Mouse (Mus musculus): ENCODE measurements around the gene Otor.

Otor gene

GRCm38 (mm10) chr2:143078198-143078851 is at the start of gene Otor:
TSS of gene Otor (plus strand) at chr2:143078473.
- WGBS, result 71% methylated on average over 8 of the region's 8 CpGs

GRCm38 (mm10) chr2:143031283-143031682 is 47.0 kb upstream of the Otor start:
- 86% methylated on average over 1 of the region's 1 CpGs for WGBS

DNA sequence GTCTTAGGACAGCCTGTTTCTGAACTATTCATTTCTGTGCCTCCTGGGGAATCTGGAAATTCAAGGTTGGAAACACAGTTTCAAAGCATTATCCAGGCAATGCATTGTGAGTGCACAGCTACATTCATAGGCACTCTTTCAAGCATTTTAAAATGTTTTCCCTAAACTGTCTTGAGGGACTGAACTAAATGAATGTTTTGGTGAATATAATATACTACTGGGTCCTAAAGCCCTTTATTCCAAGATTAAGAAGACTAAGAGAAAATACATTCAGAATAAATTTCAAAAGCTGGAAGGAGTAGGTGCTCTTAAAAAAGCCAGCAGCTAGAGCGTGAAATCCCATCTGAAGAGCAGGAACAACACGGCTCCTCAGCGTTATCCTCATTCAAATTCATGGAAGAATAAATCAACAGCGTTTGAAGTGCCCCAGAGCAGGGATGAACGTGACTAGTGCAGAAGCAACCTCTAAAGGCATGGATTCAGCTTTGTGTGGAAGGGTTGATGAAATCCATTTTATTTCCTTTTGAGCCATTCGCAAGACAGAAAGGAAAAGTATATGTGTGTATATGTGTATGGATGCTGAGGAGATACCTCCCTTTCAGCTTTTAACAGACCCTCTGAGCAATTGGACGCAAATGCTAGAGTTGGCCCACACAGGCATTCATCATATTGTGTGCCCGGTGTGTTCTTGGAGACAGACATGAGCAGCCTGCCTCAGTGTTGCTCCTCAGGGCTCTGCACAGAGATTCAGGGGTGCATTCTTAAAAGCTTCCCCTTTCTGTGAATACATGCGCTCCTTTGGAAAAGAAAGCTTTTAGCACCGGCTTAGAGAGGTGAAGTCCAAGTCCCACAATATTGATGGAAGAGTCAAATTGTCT is 45.7 kb upstream of the Otor start:
- WGBS, result 29% methylated on average over 10 of the region's 10 CpGs

DNA sequence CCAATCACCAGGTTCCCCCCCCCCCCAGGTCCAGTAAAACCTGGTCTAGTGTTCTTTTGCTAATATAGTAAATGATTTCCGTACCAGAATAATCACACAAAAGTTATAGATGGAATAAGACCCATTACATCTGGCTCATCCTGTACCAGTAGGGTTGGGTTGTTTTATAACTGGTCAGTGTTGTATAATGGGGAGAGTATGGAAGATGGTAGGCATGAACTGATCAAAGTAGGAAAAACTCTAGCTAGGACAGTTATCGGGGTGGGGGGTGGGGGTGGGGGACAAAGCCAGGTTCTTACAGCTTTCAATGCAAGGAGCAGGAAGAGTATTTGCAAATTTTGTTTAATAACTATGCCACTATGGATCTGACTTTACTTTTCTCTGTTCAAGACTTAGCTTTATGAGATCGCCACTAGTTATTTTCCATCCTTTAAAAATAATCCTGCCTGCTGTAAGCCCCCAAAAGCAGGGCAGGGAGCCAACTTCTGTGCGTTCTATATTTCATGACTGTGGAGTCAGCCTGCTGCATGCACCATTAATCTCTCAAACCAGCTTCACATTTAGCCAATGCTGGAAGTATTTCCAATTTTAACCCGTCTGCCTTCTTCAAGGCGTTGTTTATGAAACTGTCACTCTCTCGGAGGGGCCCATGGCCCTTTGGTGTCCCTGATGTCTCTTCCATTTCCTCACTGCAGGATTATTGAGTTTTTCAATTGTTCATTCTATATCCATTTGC is 43.8 kb upstream of the Otor start:
- 47% methylated on average over 7 of the region's 7 CpGs for WGBS

DNA sequence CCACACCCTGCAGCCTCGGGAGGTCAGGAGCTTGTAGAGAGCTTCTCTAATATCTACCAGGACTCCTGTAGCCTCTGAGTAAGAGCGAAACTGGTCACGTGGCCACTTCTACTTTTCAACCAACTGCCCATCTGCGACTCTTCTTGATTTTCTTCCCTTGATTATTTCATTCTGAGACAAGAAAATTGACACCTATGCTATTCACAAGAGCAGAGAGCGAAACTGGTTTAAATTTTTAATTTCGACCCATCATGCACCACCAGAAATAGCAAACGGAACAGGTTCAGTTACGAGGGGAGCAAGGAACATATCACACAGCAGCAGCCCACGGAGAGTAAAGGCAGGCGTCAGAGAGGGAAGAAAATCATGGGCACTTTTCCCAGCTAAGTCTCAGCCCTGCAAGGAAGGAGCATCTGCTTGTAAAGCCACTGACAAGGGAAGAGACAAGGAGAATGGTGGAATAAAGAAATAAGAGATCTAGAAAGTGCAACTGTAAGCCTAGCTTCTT is 43.1 kb upstream of the Otor start:
- WGBS, result 41% methylated on average over 10 of the region's 10 CpGs

GRCm38 (mm10) chr2:143041596-143041995 is 36.7 kb upstream of the Otor start:
- WGBS, result 88% methylated on average over 1 of the region's 1 CpGs

GRCm38 (mm10) chr2:143056736-143057135 is 21.5 kb upstream of the Otor start:
- WGBS, result 38% methylated on average over 5 of the region's 5 CpGs

- 27% methylated on average over 6 of the region's 6 CpGs for WGBS
Measured at GRCm38 (mm10) chr2:143062432-143062811, 15.9 kb upstream of the Otor start.

- under 1% methylated on average over 55 of the region's 55 CpGs for WGBS
Measured at GRCm38 (mm10) chr2:143062812-143063792, 15.2 kb upstream of the Otor start, which contains the start of gene Snrpb2. TSS of gene Snrpb2 (plus strand) at chr2:143063039.

DNA sequence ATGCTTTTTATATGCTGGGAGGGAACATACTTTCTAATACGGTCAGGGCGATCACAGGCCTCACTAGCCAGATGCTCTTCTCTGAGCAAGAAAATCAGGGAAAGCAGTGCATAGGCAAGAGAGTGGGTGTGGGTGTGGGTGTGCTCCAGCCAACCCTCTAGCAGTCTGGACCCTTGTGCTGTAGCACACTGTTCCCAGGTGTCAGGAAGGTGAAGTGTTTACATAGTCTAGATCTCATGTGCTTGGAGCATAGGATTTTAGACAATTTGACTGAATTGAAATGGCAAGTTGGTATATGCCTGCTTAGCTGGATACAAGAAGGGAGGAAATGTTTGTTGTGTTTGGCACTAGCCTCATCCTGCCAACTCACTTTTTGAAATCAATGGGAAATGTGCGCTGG is 12.4 kb upstream of the Otor start:
- WGBS, result 62% methylated on average over 3 of the region's 3 CpGs

DNA sequence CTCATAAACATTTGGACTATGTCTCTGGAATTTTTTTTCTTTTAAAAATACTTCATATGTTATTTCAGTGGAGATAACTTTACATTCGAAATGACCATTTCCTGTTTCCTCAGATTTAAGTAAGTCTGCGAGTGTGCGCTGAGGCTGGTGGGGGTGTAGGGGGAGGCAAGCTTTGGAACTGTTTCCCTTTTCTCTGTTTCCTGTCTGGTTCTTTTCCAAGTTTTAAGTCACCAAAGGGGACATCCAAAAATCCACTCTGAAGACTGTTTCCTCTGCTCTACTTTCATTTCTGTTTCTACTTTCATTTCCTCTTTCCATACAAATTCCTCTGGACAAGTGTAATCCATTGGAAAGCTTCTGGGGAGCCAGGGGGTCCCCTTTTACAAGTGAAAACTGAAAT is 3.4 kb downstream of the Otor start:
- WGBS, result 66% methylated on average over 3 of the region's 3 CpGs

GRCm38 (mm10) chr2:143084852-143085397 is 6.7 kb downstream of the Otor start:
- 73% methylated on average over 2 of the region's 2 CpGs for WGBS

GRCm38 (mm10) chr2:143089866-143090265 is 11.6 kb downstream of the Otor start:
- WGBS, result 88% methylated on average over 8 of the region's 8 CpGs

DNA sequence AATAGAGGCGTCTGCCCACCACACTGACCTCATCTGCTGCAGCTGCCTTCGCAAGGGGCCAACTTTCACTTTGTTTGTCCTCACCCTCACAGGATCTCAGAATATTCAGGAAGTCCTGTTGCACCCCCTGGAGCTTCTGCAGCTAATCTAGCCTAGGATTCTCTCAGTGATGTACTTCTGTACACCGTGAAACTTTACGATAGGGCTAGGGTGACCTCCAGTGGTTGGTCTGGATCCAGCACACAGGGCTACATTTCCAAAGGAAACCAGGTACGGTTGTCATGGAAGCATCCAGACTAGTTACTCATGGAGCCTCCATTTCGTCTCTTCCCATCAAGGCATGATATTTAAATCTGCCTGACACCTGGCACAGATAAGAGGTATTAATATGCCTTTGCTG is 15.5 kb downstream of the Otor start:
- 13% methylated on average over 6 of the region's 6 CpGs for WGBS

- WGBS, result 42% methylated on average over 6 of the region's 6 CpGs
Measured at GRCm38 (mm10) chr2:143094761-143095160, 16.5 kb downstream of the Otor start.

- WGBS, result 76% methylated on average over 1 of the region's 1 CpGs
Measured at GRCm38 (mm10) chr2:143097170-143097569, 18.9 kb downstream of the Otor start.

GRCm38 (mm10) chr2:143113859-143114258 is 35.6 kb downstream of the Otor start:
- WGBS, result 82% methylated on average over 1 of the region's 1 CpGs

DNA sequence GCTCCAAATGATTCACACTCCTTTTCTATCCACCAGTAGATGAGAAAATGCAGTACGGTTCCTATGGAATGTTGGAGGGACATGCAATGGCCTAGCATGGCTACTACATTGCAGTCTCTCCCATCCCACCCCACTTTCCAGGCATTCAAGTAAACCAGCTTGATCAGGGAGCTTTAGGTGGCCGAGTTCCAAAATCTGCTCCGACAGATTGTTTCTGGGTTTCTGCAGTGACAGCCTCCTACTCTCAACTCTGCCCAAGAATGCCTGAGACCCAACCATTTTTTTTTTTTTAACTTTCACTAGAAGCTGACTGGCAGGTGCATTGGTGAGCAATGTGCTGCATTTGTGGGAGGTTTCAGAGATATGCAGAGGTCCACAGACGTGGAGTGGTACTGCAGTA is 36.4 kb downstream of the Otor start:
- WGBS, result 28% methylated on average over 4 of the region's 4 CpGs

DNA sequence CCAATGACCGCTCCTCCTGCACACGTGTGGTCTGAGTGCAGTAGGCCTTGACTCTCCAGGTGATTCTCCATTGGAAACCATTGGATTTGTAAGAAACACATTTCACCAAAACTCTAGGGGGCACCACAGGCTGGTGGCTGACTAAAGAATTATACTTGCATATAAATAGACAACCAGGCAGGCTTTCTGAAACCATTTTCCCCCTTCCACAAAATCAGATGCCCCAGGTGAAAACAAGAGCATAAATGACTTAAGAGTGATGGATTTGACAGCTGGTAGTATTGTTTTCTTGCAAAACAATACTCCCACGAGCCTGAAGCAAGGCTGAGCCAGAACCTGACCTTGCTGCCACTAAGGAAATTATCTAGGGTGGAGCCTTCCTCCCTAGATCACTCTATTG is 39.2 kb downstream of the Otor start:
- 58% methylated on average over 3 of the region's 3 CpGs for WGBS

- 64% methylated on average over 7 of the region's 7 CpGs for WGBS
Measured at GRCm38 (mm10) chr2:143118221-143118620, 39.9 kb downstream of the Otor start.

Measured in cerebral cortex, adult 2 months (tissue).